Mouse (Mus musculus) liver, embryonic 11.5 days (tissue): Measurements from ENCODE around the gene Bach1. TPM values are rescaled to one million over a fixed set of nuclear protein-coding genes. Genes with fewer than 3 reads are reported as not detected.

Experiments
- ATAC-seq: fragments of 200-750 bp; cut with Nextera tagmentation; replicated peaks from 2 replicates; pipeline ENCODE4 v1.8.0; 2017; ENCODE audit warnings: moderate number of reproducible peaks, mild to moderate bottlenecking, moderate TSS enrichment, moderate library complexity; ENCODE audit not compliant: low FRiP score
- DNase-seq: peaks from one replicate; pipeline ENCODE4 v3.0.0-alpha.2; 2017; ENCODE audit warnings: low spot score
- H3K27ac ChIP-seq: fragments of 300-500 bp; sonication (generic); 2 replicates; pipeline ENCODE4 v1.5.1; 2014; ENCODE audit warnings: mild to moderate bottlenecking, low read depth, low read length, control low read depth
- H3K27me3 ChIP-seq: fragments of 300-500 bp; sonication (generic); replicated peaks from 2 replicates; pipeline ENCODE4 v1.6.1; 2014; ENCODE audit warnings: low read length, mixed read lengths; ENCODE audit not compliant: control insufficient read depth, insufficient read depth
- H3K36me3 ChIP-seq: fragments of 300-500 bp; sonication (generic); 2 replicates; pipeline ENCODE4 v1.6.1; 2014; ENCODE audit warnings: mild to moderate bottlenecking, low read length, moderate library complexity, mixed read lengths; ENCODE audit not compliant: control insufficient read depth, insufficient read depth
- H3K4me1 ChIP-seq: fragments of 300-500 bp; sonication (generic); replicated peaks from 2 replicates; pipeline ENCODE4 v1.6.1; 2014; ENCODE audit warnings: low read length, mixed read lengths; ENCODE audit not compliant: control insufficient read depth, insufficient read depth
- H3K4me2 ChIP-seq: fragments of 300-500 bp; sonication (generic); 2 replicates; pipeline ENCODE4 v1.6.1; 2014; ENCODE audit warnings: mild to moderate bottlenecking, control low read depth, moderate library complexity
- H3K4me3 ChIP-seq: fragments of 300-500 bp; sonication (generic); 2 replicates; pipeline ENCODE4 v1.5.1; 2014; ENCODE audit warnings: low read depth, low read length, control low read depth
- H3K9ac ChIP-seq: fragments of 300-500 bp; sonication (generic); 2 replicates; pipeline ENCODE4 v1.6.1; 2014; ENCODE audit warnings: low read depth, low read length, control low read depth
- H3K9me3 ChIP-seq: fragments of 300-500 bp; sonication (generic); 2 replicates; pipeline ENCODE4 v1.6.1; 2016; ENCODE audit warnings: low read length, inconsistent platforms, mixed read lengths; ENCODE audit not compliant: control insufficient read depth
- WGBS: fragments of 180-500 bp; shearing (Covaris S2); extraction: QIAGEN DNeasy Blood & Tissue Kit; methylation state at CpG from one replicate; pipeline ENCODE4 v1.1.7; 2014; 5-methylcytosine and 5-hydroxymethylcytosine counted together
- polyA plus RNA-seq: library from polyadenylated mRNA; unstranded; fragments of >200 nt; fragmentation: Nextera tagmentation; extraction: Ambion mirVana; gene quantifications from 2 replicates; pipeline ENCODE4 v1.2.1, GENCODE M21; 2014

Gene Bach1
- polyA plus RNA-seq, 1 experiment from 2014 or later, result 11.1 TPM

GRCm38 (mm10) chr16:87744338-87744737 is 45.6 kb downstream of the Bach1 start:
- Histone ChIP-seq H3K9ac (no peak overlapping the region), H3K4me3 (no peak overlapping the region), H3K4me1 (no peaks in the 10 kb centered on the region), H3K9me3 (no peaks in the 10 kb centered on the region), H3K27me3 (no peaks in the 10 kb centered on the region), H3K27ac (no peak overlapping the region), H3K36me3 (no peaks in the 10 kb centered on the region), H3K4me2 (no peak overlapping the region)
- DNase-seq, result no peak
- no peak for ATAC-seq
- 77% methylated on average over 2 of the region's 2 CpGs for WGBS

- Histone ChIP-seq H3K4me1 (no peaks in the 10 kb centered on the region), H3K27ac (no peak overlapping the region), H3K27me3 (no peaks in the 10 kb centered on the region), H3K4me2 (no peak overlapping the region), H3K36me3 (no peaks in the 10 kb centered on the region), H3K9ac (no peak overlapping the region), H3K9me3 (no peaks in the 10 kb centered on the region), H3K4me3 (no peak overlapping the region)
- ATAC-seq (no peak), DNase-seq (no peak)
- 79% methylated on average over 8 of the region's 8 CpGs for WGBS
Measured at GRCm38 (mm10) chr16:87745192-87745945, 46.6 kb downstream of the Bach1 start.

GRCm38 (mm10) chr16:87746728-87747127 is 48.0 kb downstream of the Bach1 start:
- H3K27me3 ChIP-seq, result no peaks in the 10 kb centered on the region
- H3K4me1 ChIP-seq, result no peaks in the 10 kb centered on the region
- H3K36me3 ChIP-seq, result no peaks in the 10 kb centered on the region
- no peak overlapping the region for H3K4me2 ChIP-seq
- no peak overlapping the region for H3K4me3 ChIP-seq
- ATAC-seq (peak; percentile 60; the same call in 1 of the 2 replicates), DNase-seq (peak; percentile 66)
- no peaks in the 10 kb centered on the region for H3K9me3 ChIP-seq
- 20% methylated on average over 5 of the region's 5 CpGs for WGBS
- H3K27ac ChIP-seq, result no peak overlapping the region
- no peak overlapping the region for H3K9ac ChIP-seq

- no peak overlapping the region for H3K4me2 ChIP-seq
- ATAC-seq (no peak), DNase-seq (no peak)
- 82% methylated on average over 13 of the region's 13 CpGs for WGBS
- H3K27ac ChIP-seq, result no peak overlapping the region
- H3K9me3 ChIP-seq, result no peaks in the 10 kb centered on the region
- H3K36me3 ChIP-seq, result no peaks in the 10 kb centered on the region
- no peak overlapping the region for H3K9ac ChIP-seq
- no peak overlapping the region for H3K4me3 ChIP-seq
- no peaks in the 10 kb centered on the region for H3K4me1 ChIP-seq
- H3K27me3 ChIP-seq, result no peaks in the 10 kb centered on the region
Measured at GRCm38 (mm10) chr16:87751243-87751642, 52.5 kb downstream of the Bach1 start.

- 78% methylated on average over 13 of the region's 13 CpGs for WGBS
- DNase-seq (no peak), ATAC-seq (no peak)
- H3K4me3 ChIP-seq, result no peak overlapping the region
- H3K27ac ChIP-seq, result no peak overlapping the region
- no peaks in the 10 kb centered on the region for H3K36me3 ChIP-seq
- no peaks in the 10 kb centered on the region for H3K4me1 ChIP-seq
- H3K27me3 ChIP-seq, result no peaks in the 10 kb centered on the region
- H3K4me2 ChIP-seq, result no peak overlapping the region
- H3K9ac ChIP-seq, result no peak overlapping the region
- H3K9me3 ChIP-seq, result no peaks in the 10 kb centered on the region
Measured at GRCm38 (mm10) chr16:87752482-87752881, 53.7 kb downstream of the Bach1 start.

- peak; percentile 64 for ATAC-seq
- Histone ChIP-seq H3K27me3 (no peaks in the 10 kb centered on the region), H3K4me2 (no peak overlapping the region), H3K4me1 (no peaks in the 10 kb centered on the region), H3K36me3 (no peaks in the 10 kb centered on the region), H3K9me3 (no peaks in the 10 kb centered on the region), H3K9ac (no peak overlapping the region), H3K27ac (no peak overlapping the region), H3K4me3 (no peak overlapping the region)
- no peak for DNase-seq
- 55% methylated on average over 9 of the region's 9 CpGs for WGBS
Measured at GRCm38 (mm10) chr16:87754858-87755257, 56.1 kb downstream of the Bach1 start.

- DNase-seq, result no peak
- Histone ChIP-seq H3K9me3 (no peaks in the 10 kb centered on the region), H3K9ac (no peak overlapping the region), H3K4me1 (no peaks in the 10 kb centered on the region), H3K36me3 (no peaks in the 10 kb centered on the region), H3K4me3 (no peak overlapping the region), H3K4me2 (no peak overlapping the region), H3K27me3 (no peaks in the 10 kb centered on the region), H3K27ac (no peak overlapping the region)
- 61% methylated on average over 3 of the region's 3 CpGs for WGBS
- ATAC-seq, result no peak
Measured at GRCm38 (mm10) chr16:87755915-87756314, 57.2 kb downstream of the Bach1 start.

- Histone ChIP-seq H3K27ac (no peak overlapping the region), H3K36me3 (no peaks in the 10 kb centered on the region), H3K9me3 (no peaks in the 10 kb centered on the region), H3K4me3 (no peak overlapping the region), H3K9ac (no peak overlapping the region), H3K27me3 (no peaks in the 10 kb centered on the region), H3K4me2 (no peak overlapping the region), H3K4me1 (no peaks in the 10 kb centered on the region)
- 86% methylated on average over 11 of the region's 11 CpGs for WGBS
- ATAC-seq (no peak), DNase-seq (no peak)
Measured at GRCm38 (mm10) chr16:87758016-87758415, 59.3 kb downstream of the Bach1 start.

GRCm38 (mm10) chr16:87764668-87765109 is 65.9 kb downstream of the Bach1 start:
- no peak for ATAC-seq
- Histone ChIP-seq H3K27ac (no peak overlapping the region), H3K4me3 (no peak overlapping the region), H3K4me2 (no peak overlapping the region), H3K27me3 (no peaks in the 10 kb centered on the region), H3K9me3 (no peaks in the 10 kb centered on the region), H3K9ac (no peak overlapping the region), H3K36me3 (no peaks in the 10 kb centered on the region), H3K4me1 (no peaks in the 10 kb centered on the region)
- 78% methylated on average over 15 of the region's 15 CpGs for WGBS
- DNase-seq, result no peak
